Mouse (Mus musculus): ENCODE data around the gene Ablim2.

DNA sequence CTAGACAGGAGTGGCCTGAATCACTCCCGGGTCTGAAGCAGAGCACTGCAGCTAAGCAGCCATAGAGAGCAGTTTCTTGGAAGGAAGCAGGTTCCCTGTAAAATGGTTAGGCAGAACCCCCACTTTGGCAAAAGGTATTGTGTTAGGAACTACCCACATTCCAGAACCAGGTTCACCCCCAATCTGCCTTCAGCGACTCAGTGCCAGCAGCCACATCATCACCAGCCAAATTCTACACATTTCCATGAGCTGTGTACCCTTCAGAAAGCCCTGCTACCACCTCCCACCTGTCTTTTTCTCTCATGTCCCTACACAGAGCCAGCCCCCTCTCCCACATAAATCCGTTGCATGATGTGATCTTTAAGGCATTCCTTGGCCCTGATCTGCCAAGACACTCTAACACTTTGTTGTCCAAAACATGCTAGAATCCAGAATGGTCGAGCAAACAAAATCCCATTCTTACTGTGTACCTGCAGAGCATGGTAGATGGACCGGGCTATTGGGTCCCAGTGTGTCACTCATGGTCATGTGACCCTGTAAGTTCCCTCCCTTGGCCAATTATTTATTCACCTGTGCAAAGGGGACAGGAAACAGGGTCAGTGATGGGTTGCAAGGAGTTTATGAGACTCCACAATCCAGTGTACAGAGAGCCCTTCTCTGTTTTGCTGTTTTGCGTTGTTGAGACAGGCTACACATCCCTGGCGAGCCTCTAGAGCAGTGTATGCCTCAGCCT is 13.5 kb upstream of the Ablim2 start:
- TF ChIP-seq CTCF (IDR thresholded peaks at IDR 0.05; ENCODE audit: low read depth, low read length) (no peak), POLR2A (IDR thresholded peaks at IDR 0.05; ENCODE audit: borderline replicate concordance, low read depth, low read length) (no peak)
